Mouse (Mus musculus) WW6 (cell line): ENCODE results near the gene G430095P16Rik.

Source experiments
- DNase-seq: peaks from one replicate; pipeline ENCODE4 v3.0.0-alpha.2; 2013; ENCODE audit warnings: low read depth, low spot score

G430095P16Rik gene

DNA sequence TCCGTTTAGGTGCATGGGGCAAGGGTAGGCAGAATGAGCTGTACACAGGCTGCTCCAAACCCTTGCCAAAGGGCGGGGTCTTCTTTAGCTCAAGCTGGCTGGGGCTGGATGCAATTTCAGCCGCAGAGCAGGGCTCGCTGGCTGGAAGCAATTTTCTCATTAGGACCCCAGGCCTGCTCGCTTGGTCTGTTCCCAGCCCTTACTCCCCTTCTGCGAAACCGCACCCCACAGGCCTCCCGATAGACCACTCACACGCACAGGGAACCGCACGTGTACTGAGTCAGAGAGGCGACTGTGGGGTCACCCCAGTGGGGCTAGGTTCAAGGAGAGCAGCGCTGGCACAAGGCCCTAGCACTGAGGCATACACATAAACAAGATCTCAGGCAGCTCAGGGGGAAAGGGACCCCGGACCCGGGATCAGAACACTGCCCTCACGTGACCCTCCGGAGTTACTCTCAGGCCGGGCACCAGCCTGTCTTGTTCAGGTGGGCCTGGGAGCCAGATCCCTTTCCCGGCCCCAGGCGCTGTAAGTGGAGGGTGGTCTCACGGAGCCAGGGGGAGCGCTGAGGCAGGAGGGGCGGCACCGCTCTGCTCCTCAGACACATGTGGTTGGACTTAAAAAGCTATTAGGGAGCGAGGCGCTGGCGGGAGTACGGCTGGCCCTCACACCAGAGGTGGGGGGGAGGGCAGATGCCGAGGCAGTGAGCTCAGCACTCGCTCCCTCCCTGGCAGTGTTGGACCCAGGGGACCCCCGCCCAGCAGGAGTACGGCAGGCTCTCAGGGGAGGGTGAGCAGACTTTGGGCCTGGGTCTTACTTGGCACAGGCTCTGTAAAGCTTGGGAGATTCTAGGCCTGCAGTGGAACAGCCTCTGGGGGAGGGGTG, 19.6 kb downstream of the G430095P16Rik start:
- peak; percentile 38 for DNase-seq

DNA sequence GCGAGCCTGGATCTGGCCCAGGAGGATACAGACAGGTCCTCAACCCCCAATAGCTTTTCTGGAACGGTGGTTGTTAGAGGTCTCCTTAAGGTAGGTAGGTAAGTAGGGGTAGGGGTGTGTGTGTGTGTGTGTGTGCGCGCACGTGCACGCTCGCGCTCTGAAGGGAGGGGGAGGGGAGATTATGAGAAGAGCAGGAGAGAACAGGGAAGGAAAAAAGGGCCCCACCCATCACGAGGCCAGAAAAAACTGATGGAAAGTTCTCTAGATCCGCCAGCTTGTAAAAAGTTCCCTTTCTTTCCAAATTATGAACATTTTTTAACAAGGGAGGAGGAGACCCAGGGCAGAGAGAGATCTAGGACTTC, 20.2 kb downstream of the G430095P16Rik start:
- DNase-seq, result no peak

DNA sequence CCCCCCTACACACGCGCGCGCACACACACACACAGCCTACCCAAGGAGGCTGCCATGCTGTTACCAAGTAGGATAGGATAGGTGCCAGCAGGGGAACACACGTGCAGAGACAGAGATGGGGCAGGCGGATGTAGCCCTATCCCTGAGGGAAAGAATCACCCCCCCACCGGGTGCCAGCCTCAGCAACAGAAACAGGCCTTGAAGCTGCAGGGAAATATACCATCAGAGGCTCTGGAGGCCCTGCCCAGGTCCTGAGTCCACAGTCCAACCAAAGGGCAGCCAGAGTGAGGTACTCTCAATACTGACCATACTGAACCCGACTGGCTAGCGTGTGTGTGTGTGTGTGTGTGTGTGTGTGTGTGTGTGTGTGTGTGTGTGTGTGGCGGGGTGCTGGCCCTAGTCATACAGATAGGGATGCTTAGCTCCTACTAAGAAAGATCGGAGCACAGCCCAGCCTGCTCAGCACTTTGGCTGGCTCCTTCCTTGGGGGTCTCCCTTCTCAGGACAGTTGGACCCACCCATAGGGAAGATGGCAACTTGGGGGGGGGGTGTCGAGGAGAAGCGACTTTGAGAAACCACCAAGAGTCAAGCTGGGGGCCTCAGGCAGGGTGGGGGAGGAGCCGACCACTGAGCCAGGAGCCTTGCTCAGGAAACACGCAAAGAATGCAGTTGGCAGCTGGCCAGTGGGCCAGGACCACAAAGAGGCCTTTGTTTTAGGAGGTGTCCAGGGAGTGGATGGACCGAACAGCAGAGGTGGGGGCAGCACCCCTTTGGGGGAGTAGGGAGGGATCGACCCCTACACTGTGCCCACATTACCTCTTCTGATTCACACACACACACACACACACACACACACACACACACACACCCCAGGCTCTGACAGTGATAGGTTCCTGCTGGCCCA, 21.0 kb downstream of the G430095P16Rik start:
- no peak for DNase-seq

DNA sequence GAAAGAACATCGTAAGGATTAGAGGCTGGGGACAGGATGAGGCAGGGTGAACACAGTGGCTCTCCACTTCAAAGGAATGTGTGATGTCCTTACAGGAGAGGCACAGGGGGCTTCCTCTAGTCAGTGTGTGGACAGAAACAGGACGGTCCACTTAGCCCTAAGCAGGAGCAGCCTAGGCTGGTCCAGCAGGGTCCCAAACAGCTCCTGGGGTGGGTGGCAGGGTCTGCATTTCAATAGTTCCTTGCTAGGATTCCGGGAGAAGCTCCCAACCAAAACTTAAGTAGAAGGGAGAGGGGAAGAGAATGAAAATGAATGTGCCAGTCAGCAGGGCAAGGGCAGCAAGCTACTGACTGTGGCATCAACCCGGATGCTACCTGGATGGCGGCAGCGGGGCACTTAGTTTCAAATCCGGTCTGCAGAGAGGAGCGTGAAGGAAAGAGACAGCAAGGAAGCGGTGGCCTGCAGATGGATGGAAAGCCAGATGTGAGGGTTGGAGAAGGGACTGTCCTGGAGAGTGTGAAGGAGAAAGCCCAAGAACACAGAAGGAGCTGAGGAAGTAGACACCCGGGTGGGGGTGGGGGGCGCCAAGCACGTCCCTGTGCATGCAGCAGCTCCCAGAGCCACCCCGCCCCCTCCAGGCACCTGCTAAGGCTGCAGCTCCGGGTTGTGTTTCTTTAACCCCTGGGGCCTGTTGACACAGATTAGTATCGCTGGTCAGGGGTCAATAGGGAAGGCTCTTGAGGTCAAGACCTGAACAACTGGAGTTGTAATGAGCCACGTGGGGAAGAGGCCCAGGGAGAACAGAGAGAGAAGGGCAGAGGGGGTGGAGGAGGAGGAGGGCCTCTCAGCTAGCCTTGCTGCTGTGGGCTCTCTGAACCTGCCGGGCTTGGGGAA, 22.5 kb downstream of the G430095P16Rik start:
- DNase-seq, result no peak

DNA sequence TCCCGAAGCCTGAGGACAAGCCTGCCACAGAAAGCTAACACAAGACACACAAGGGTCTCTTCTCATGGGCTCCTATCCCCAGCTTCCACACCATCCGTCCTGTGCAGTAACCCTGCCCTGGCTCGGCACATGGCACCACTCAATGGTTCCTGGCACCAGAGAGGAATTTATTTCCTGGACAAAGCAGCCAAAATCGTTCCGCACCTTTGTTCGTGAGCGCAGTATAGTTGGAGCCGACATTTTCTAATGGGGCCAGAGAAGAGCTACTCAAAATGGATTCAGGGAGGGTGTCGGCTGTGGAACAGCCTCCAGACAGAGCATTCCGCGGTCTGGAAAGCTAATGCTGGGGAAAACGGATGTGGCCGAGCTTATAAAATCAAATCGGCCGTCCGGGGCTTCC, 26.7 kb downstream of the G430095P16Rik start:
- no peak for DNase-seq

DNA sequence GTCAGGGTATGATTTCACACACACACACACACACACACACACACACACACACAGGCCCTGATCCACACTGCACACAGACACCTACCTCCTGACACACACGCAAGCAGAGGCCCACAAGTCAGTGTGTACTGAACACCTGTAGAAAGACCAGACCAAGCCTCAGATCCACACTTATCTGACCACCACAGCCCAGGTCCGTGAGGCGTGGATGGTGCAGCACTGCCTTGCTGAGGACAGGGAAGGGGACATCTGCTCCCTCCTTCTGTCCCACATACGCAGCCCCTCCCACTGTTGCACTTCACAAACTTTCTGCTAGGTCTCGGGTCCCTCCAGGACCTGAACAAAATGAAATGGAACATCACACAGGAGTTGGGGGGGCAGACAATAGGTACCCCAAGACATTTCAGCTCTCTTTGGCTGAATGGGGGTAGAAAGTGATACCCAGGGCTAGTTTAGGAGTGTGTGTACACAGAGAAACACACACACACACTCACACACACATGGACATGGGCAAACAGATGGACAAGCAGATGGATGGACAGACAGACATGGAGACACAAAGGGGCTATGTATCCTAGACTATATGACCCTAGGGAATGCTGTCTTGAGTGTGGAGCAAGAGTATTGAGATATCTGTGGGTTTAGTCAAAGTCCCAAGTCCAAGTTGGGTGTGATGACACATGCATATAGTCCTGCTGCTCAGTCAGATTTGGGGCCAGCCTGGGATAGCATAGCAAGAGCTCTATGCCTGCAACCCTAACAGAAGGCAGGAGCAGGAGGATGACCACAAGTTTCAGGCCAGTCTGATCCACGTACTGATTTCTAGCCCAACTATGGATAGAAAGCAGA, 30.2 kb downstream of the G430095P16Rik start:
- DNase-seq, result no peak

DNA sequence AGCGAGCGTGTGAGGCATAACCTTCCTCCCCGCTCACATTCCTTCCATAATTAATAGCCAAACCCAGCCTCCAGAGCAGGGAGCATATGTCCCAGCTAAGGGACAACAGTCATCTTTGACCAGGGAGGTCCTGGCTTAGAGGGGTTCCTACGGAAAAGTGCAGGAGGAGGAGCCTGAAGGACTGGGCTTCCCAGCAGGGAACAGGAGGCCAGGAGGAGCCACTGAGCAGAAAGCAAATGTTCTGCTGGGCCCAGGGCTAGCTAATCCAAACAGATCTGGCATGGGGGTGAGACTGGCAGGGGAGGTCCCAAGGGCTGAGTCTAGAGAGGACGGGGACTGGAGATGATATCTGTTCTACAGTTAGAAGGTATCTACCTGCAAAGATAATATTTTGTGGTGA, 34.7 kb downstream of the G430095P16Rik start:
- no peak for DNase-seq

DNA sequence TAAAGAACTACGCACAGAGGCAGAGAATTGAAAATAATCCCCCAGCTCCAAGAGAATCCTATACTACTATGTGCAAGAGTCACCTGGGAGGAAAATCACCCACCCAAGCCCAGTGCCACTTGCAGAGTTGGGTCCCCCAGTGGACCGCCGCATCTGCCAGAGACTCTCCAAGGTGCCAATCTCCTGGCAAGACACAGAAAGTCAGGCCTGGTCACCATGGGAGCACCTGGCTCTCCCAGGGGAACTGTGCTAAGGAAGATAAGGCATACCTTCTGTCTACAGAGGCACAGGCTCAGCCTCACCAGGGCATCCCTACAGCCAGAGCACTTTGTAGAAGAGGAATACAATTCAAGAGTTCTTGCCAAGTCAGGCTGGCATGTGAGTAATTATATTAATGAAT, 35.5 kb downstream of the G430095P16Rik start:
- no peak for DNase-seq

DNA sequence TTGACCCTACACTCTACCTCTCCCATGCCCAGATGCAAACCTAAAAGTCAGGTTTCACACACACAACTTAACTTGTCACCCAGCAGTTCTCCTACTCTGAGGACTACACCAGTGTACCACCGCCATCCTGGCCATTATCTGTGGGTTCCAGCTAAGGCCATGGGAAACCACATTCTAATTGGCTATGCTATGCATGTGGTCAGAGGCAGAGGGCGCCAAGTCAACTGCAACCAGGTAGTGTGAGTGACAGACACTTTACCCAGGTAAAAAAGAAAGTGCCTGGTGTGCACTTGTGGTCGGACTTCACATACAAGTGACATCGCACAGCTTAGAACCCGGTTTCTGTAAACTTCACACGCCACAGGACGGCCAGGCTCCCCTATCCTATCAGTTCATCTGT, 36.3 kb downstream of the G430095P16Rik start:
- no peak for DNase-seq

DNA sequence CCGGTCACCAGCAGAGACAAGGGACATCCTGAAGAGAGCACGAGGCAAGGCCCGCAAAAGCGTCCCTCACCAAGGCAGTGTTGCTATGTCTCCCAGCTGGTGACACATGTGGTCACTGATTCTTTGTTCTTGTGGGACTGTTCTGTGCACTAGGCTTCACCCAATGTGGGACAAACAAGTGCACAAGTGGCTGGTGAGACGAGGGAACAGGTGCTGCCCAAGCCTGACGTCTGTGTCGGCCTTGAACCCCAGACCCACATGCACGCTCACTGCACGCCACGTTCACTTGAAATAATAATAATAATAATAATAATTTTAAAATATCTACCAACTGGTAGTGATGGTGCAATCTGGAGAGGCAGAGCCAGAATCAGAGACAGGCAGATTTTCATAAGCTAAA, 36.9 kb downstream of the G430095P16Rik start:
- DNase-seq, result no peak

DNA sequence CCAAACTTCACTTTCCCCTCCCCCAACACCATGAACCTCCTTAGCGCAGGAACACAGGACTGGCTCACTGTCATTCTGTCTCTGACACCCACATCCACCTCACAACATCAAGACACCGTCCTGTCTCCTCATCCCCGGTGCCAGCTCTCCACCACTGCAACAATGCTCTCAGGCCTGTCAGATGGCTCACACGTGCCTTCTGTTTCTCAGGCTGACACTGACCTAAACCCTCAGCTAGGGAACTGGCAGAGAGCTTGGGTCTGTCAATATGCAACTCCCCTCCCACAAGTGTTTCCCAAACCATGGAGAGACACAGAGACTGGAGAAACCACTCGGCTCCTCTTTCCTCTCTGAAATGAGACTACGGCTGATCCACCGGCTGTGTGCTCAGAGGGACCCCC, 37.6 kb downstream of the G430095P16Rik start:
- DNase-seq, result no peak

DNA sequence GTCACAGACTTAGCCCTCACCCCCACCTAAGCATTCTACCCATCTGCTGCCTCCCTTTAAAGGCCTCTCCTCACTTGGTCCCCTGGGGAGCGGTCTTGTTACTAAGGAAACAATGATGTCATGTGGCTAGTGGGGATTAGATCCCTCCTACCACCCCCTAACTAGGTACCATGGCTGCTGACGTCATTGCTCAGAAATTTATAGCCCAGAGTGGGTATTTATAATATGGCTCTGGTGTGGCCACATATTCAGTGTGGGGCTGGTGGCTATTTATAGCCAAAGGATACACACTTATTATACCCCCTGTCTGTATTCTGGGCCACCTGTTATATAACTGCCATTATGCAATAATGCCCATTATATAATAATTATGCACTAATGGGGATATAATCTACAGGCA, 38.1 kb downstream of the G430095P16Rik start:
- no peak for DNase-seq

DNA sequence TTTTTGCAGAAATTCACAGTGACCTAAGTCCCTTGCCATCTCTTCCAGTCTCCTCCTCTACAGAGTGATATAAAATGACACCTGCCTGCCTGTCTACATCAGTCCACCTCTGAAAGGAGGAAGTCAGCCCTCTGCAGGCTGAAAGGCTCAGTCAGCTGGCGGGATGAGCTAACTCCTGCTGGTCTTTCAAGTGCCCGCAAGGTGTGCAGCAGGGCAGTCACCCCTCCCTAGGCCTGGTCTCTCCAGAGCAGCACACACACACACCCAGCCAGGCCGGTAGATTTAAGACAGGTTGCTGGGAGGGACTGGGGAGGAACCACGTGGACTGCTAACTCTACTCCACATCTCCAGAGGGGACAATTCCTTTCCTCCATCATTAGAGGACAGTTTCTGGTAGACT, 41.3 kb downstream of the G430095P16Rik start:
- no peak for DNase-seq

DNA sequence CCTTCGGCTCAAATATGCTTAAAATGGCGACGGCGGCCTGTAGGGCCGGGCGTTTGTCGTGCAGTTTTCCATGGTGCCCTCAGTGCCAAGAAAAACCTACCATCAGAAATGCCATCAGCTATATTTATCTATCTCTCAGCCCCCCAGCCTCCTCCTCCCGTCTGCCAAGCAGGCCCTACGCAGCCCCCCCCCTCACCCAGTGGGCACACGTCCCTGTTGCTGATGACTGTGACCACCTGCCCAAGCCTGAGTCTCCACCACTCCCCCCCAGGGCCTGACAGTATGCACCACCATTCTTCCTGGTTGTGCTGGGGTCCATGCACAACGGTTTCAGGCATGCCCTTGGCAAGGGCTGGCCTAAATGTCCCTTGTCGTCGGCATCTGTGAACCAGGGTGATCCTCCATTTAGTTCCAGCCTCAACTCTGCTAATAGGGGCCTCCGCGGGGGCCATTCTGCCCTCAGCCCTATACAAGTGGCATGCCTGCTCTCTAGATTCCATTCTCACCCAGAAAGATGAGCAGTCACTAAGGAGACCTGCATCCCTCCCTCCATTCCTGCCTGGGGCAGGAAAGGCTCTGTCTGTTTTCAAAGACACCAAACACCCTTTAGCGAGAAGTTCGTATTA, 42.2 kb downstream of the G430095P16Rik start:
- no peak for DNase-seq

DNA sequence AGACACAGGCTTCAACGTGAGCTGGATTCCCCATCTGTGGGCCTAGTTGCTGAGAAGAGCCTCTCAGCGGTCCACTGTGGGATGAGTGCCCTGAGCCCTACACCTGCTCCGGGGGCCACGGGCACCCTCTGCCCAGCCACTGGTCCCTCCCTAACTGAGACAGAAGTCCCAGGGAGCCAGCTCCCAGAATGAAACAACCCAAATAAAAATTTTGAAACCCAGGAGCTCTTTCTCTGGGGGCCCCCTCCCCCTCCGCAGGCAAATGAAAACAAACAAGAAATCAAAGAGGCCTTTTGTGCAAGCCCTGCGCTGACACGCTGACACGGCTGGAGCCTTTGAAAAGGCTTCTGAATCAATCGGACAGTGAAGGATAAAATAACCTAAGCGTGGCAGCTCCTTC, 42.8 kb downstream of the G430095P16Rik start:
- DNase-seq, result no peak

DNA sequence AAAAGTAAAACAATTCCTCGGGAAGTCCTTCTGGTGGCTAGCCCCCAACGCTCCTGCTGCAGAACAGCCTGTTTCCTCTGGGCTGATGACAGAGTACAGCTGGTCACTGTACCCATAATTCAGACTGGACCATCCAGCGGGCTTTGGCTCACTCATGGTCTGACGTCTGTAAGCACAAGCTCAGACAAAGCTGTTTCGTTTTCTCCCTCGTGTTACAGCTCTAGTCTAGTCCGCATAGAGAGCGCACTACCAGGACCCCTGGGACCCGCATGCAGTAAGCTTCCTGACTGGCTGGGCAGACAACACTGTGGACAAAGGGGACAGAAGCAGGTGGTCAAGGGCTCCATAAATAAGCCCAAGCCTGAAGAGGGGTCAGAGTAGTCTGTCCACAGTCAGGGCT, 43.6 kb downstream of the G430095P16Rik start:
- DNase-seq, result no peak

DNA sequence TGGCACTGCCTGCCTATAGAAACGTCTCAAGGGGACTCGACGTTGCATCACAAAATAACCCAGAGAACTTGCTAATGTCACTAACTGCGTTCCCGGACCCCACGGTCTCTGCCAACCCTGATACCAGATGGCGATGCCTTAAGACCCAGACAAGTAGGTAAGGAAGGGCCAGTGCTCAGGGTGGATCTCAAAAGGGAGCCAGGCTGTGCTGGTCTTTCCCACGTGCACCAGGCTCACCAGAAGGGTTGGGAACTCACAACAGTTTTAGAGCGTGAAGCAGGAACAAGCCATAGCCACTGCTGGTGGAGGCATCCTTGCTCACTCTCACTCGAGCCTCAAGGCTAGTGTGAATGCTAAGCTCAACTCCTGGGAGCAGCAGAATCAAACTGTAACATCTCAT, 44.4 kb downstream of the G430095P16Rik start:
- DNase-seq, result no peak

DNA sequence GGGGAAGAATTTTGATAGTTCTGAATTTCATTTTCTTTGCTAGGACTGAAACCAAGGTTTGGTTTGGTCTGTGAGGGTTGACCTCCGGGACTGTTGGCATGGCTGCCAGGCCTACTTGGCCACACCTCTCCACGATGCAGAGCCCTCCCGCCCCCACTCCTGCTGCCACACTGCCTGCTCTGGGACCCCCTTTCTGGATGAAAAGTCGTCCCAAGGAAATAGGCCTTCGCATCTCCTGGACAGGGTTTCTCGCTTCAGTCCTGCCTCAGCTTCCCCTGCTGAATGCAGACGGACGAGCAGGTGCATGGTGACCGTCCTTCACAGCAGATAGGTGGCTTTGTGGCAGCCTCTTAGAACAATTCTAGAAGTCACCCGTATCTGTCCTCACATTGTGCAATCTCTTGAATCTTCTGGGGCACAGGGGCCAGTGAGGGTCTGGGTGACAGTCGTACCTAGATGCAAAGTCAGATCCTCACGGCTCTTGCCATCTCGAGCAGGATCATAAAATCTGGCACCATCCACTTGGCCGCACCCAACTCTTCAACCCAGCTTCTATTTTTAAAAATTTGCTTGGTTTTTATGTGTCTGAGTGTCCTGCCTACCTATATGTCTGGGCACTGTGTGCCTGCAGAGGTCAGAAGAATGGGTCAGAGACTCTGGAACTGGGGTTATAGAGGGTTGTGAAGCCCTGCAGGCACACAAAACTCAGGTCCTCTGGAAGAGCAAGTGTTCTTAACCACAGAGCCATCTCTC, 45.7 kb downstream of the G430095P16Rik start:
- DNase-seq, result no peak

DNA sequence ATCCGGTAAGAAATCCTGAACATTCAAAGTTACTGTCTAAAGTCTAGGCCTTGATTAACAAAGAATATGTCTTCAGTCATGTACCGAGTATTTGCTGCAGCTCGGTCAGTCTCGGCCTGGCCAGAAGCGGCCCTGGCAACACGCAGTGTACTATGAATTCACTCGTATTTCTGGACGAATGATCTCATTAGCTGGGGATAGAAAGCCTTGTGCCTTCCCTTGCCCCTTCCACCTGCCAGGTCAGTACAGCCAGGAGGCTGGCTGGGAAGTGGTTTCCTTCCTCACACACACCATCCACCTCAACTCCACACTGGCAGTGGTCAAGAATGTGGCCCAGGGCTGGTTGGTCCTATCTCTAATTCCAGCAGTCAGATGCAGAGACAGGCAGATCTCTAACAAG, 46.5 kb downstream of the G430095P16Rik start:
- no peak for DNase-seq
